Mouse (Mus musculus): ENCODE data around the gene Gm45140.

DNA sequence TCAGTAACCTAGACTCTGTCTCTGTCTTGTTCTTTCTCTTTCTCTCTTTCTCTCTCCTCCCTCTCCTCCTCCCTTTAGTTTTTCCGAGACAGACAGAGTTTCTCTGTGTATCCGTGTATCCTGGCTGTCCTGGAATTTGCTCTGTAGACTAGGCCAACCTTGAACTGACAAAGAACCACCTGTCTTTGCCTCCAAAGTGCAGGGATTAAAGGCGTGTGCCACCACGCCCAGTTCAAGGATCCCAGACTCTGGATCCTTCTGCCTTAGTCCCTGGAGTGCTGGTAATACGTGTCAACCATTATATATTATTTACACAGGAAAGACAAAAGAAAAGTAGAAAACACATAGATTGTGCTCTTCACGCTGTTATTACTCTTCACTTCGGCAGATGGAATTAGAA is 35.6 kb upstream of the Gm45140 start:
- TF ChIP-seq CTCF (IDR thresholded peaks at IDR 0.05; ENCODE audit: insufficient read depth, low read depth, low read length) = no peak
- no peak for TF ChIP-seq POLR2A (IDR thresholded peaks at IDR 0.05; ENCODE audit: insufficient read depth, low read depth, low read length)

Measured in olfactory bulb, adult 2 months (tissue).